In genomic region chr2:151569452-151569851, GRCm38 (mm10) we compare ENCODE assay signal across 22 mouse cellular contexts. TPM values are rescaled to one million over a fixed set of nuclear protein-coding genes. Genes with fewer than 3 reads are reported as not detected.
DNase-seq lines count a peak whose midpoint lies in the region; ATAC-seq and TF ChIP-seq lines count a peak whose summit lies in the region.
"Had no signal": no experiment of that assay in that cellular context is flagged by ENCODE, and none has a peak within 500 bp of the region (broad histone marks: within the 10 kb centered on the region; RNA-seq: fewer than 3 reads in every experiment).

No protein-coding gene starts in this region.

- peak; percentile 37 for DNase-seq in 416B (ENCODE audit: low read depth)
- peak; percentile 76 for DNase-seq in CD4-positive, CD25-positive, alpha-beta regulatory T cell, adult 2 months (ENCODE audit: low read depth, low spot score)
- DNase-seq in adrenal gland, postnatal 14 days = peak; percentile 78
- no peak for DNase-seq in hindbrain, postnatal 0 days (ENCODE audit: low spot score)
- DNase-seq in heart, adult 11 months = no peak
- no peak for DNase-seq in kidney, adult 2 months
- DNase-seq: cerebellum, adult 11 months; cerebellum, postnatal 14 days; forebrain, postnatal 0 days; heart, adult 18-20 months; heart, postnatal 36 days; liver, embryonic 13.5 days; lung, embryonic 14.5 days; retina, postnatal 1 day had no signal

- peak; percentile 15 for ATAC-seq in inflammation-experienced regulatory T-cells, adult 6 months
- ATAC-seq in hindbrain, postnatal 0 days = no peak
- ATAC-seq: forebrain, postnatal 0 days; intestine, postnatal 0 days; midbrain, embryonic 15.5 days had no signal

- H3K4me3 ChIP-seq in hindbrain, postnatal 0 days (ENCODE audit: low read length) = no peak overlapping the region
- no peak overlapping the region for H3K4me3 ChIP-seq in kidney, adult 2 months (ENCODE audit: insufficient read depth, low read depth, low read length)
- H3K4me3 ChIP-seq: embryonic facial prominence, embryonic 13.5 days; limb, embryonic 13.5 days; liver, embryonic 13.5 days; midbrain, embryonic 15.5 days had no signal

- TF ChIP-seq POLR2A in kidney, adult 2 months (IDR thresholded peaks at IDR 0.05; ENCODE audit: low read depth, low read length) = no peak

- 82% methylated on average over 2 of the region's 2 CpGs for WGBS in hindbrain, postnatal 0 days
- 83% methylated on average over 2 of the region's 2 CpGs for WGBS in kidney, adult 2 months

- no peaks in the 10 kb centered on the region for H3K27me3 ChIP-seq in hindbrain, postnatal 0 days (ENCODE audit: insufficient read depth, low read length)
- H3K27me3 ChIP-seq in kidney, adult 2 months (replicated peaks; ENCODE audit: control insufficient read depth, insufficient read depth, low read length) = no peaks in the 10 kb centered on the region
- H3K27me3 ChIP-seq: embryonic facial prominence, embryonic 13.5 days; limb, embryonic 13.5 days; liver, embryonic 13.5 days; midbrain, embryonic 15.5 days had no signal

- no peak overlapping the region for H3K9ac ChIP-seq in hindbrain, postnatal 0 days (replicated peaks; ENCODE audit: low read length)
- H3K9ac ChIP-seq: embryonic facial prominence, embryonic 13.5 days; forebrain, postnatal 0 days; hindbrain, embryonic 14.5 days; limb, embryonic 13.5 days; liver, embryonic 13.5 days; lung, embryonic 14.5 days; midbrain, embryonic 15.5 days had no signal

- H3K4me1 ChIP-seq in hindbrain, postnatal 0 days (ENCODE audit: insufficient read depth, low read length) = no peaks in the 10 kb centered on the region
- H3K4me1 ChIP-seq in kidney, adult 2 months (ENCODE audit: control insufficient read depth, insufficient read depth, low read length) = no peaks in the 10 kb centered on the region
- H3K4me1 ChIP-seq: embryonic facial prominence, embryonic 13.5 days; limb, embryonic 13.5 days; liver, embryonic 13.5 days; midbrain, embryonic 15.5 days had no signal

- H3K4me2 ChIP-seq in hindbrain, postnatal 0 days (ENCODE audit: low read depth, low read length) = no peak overlapping the region
- H3K4me2 ChIP-seq: embryonic facial prominence, embryonic 13.5 days; hindbrain, embryonic 14.5 days; limb, embryonic 13.5 days; liver, embryonic 13.5 days; lung, embryonic 14.5 days; midbrain, embryonic 15.5 days had no signal

- no peaks in the 10 kb centered on the region for H3K9me3 ChIP-seq in hindbrain, postnatal 0 days (ENCODE audit: low read length)
- H3K9me3 ChIP-seq: embryonic facial prominence, embryonic 13.5 days; limb, embryonic 13.5 days; liver, embryonic 13.5 days; midbrain, embryonic 15.5 days had no signal

- H3K36me3 ChIP-seq in hindbrain, postnatal 0 days (ENCODE audit: insufficient read depth, low read length) = peaks cover 5% of the 10 kb centered on the region; the same call in 1 of the 2 replicates
- H3K36me3 ChIP-seq in kidney, adult 2 months (ENCODE audit: control insufficient read depth, insufficient read depth, low read length) = no peaks in the 10 kb centered on the region
- H3K36me3 ChIP-seq: embryonic facial prominence, embryonic 13.5 days had no signal

- no peak for TF ChIP-seq CTCF in hindbrain, postnatal 0 days (IDR thresholded peaks at IDR 0.05; ENCODE audit: low read depth)
- no peak for TF ChIP-seq CTCF in kidney, adult 2 months (conservative IDR thresholded peaks at IDR 0.05; ENCODE audit: insufficient read depth, insufficient read length, low read depth, low read length)

- H3K27ac ChIP-seq in hindbrain, postnatal 0 days = no peak overlapping the region
- no peak overlapping the region for H3K27ac ChIP-seq in kidney, adult 2 months (ENCODE audit: insufficient read depth, low read depth, low read length)
- H3K27ac ChIP-seq: embryonic facial prominence, embryonic 13.5 days; hindbrain, embryonic 14.5 days; kidney, postnatal 0 days; limb, embryonic 13.5 days; liver, embryonic 13.5 days; midbrain, embryonic 15.5 days; stomach, postnatal 0 days had no signal

RNA-seq across cellular contexts. Expression of gene Sdcbp2, which starts 3.0 kb away (rescaled TPM):
- total RNA-seq in adrenal gland, postnatal 14 days (2021) = 2.1 and 3.0 TPM in 2 replicates
- 100 to 1,000 TPM in 1 of 3 experiments, 10 to 100 TPM in 2; 81.9 to 119 (median 91.2) TPM for polyA plus RNA-seq in inflammation-experienced regulatory T-cells, adult 6 months (2017; shearing (Covaris generic))
- total RNA-seq in hindbrain, postnatal 0 days (2014; rRNA removed) = 0.42 and 0.72 TPM in 2 replicates
- 1.3 and 1.4 TPM in 2 replicates for polyA plus RNA-seq in hindbrain, postnatal 0 days (2015; fragmentation: Nextera tagmentation; extraction: Ambion mirVana)
- 1.2 and 1.3 TPM in 2 replicates for polyA plus RNA-seq in kidney, adult 2 months (2012; rRNA removed)

RNA-seq across cellular contexts. Expression of gene Fkbp1a, which starts 27.2 kb away (rescaled TPM):
- 262 and 266 TPM in 2 replicates for total RNA-seq in adrenal gland, postnatal 14 days (2021)
- polyA plus RNA-seq in inflammation-experienced regulatory T-cells, adult 6 months (2017; shearing (Covaris generic)) = 100 to 1,000 TPM; 214 to 399 (median 264) TPM
- total RNA-seq in hindbrain, postnatal 0 days (2014; rRNA removed) = 64.5 and 72.1 TPM in 2 replicates
- polyA plus RNA-seq in hindbrain, postnatal 0 days (2015; fragmentation: Nextera tagmentation; extraction: Ambion mirVana) = 624 and 631 TPM in 2 replicates
- 76.7 and 97.9 TPM in 2 replicates for polyA plus RNA-seq in kidney, adult 2 months (2012; rRNA removed)

Comparison
In these comparisons a context has a peak if more than half of its experiments do, and no peak if none do; other contexts are left out.
1. DNase-seq: peak in 416B (single experiment), CD4-positive, CD25-positive, alpha-beta regulatory T cell, adult 2 months (single experiment) and adrenal gland, postnatal 14 days (single experiment); none in hindbrain, postnatal 0 days (single experiment), heart, adult 11 months (single experiment) and kidney, adult 2 months (single experiment).
2. RNA of gene Sdcbp2, which starts 3.0 kb away (polyA plus RNA-seq): 81.9 to 119 TPM in inflammation-experienced regulatory T-cells, adult 6 months; 1.3 to 1.4 TPM in hindbrain, postnatal 0 days and 1.2 to 1.3 TPM in kidney, adult 2 months; every median in the first group is over 10 times any median in the second.